Mouse (Mus musculus): ENCODE measurements around the gene Zswim2. TPM values are rescaled to one million over a fixed set of nuclear protein-coding genes. Genes with fewer than 3 reads are reported as not detected.

The Zswim2 gene
- total RNA-seq, 1 experiment: 0.22 TPM

DNA sequence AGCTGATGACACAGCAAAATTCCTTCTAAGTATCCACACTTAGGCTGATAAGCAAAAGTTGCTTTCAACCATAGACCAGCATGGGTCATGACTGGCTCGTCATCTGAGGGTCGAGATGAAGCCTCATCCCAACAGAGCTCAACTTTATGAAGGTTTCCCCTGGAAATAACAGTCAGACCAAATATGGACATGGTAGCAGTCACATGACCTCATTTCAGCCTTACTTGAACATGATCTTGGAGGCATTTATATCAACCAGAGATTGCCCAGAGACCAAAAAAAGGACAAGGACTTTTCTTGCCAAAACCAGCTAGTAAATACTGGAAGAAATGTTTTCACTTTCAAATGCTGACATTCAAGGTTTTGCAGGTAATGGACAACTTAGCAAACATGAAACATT, 47.3 kb downstream of the Zswim2 start:
- in situ Hi-C loops (cut with MboI; ENCODE audit: low sequenced_read_pairs in 2 of 2, unreplicated experiment in 2 of 2): no loop called here
- H3K9me3 ChIP-seq (ENCODE audit: control insufficient read depth, insufficient read depth, low read depth, low read length): no peaks in the 10 kb centered on the region
- no peak for DNase-seq (ENCODE audit: low read depth, low spot score)
- no peaks in the 10 kb centered on the region for H3K36me3 ChIP-seq (ENCODE audit: control insufficient read depth, insufficient read depth, low read length, poor library complexity, severe bottlenecking)
- no peak overlapping the region for H3K4me3 ChIP-seq (ENCODE audit: insufficient read depth in 1 of 2, low read depth in 1 of 2, low read length in 2 of 2, poor library complexity in 1 of 2, severe bottlenecking in 1 of 2)
- no peak overlapping the region for H3K27ac ChIP-seq (ENCODE audit: insufficient read depth, low read depth, low read length, poor library complexity, severe bottlenecking)
- H3K4me1 ChIP-seq (ENCODE audit: control insufficient read depth in 2 of 2, insufficient read depth in 2 of 2, low read length in 2 of 2, poor library complexity in 1 of 2): no peaks in the 10 kb centered on the region
- no peak overlapping the region for H3K9ac ChIP-seq (ENCODE audit: insufficient read depth, low read depth, low read length, poor library complexity, severe bottlenecking)
- TF ChIP-seq HCFC1 (IDR thresholded peaks at IDR 0.05; ENCODE audit: borderline replicate concordance, insufficient read depth, low read length): no peak
- no peak for TF ChIP-seq CHD2 (IDR thresholded peaks at IDR 0.05; ENCODE audit: low read depth, low read length)
- TF ChIP-seq ZNF384 (IDR thresholded peaks at IDR 0.05; ENCODE audit: low read depth, low read length): no peak
- TF ChIP-seq MAFK (IDR thresholded peaks at IDR 0.05; ENCODE audit: insufficient read depth, low read depth, low read length): no peak
- no peak for TF ChIP-seq ZC3H11A (IDR thresholded peaks at IDR 0.05; ENCODE audit: borderline replicate concordance, low read depth, low read length)

DNA sequence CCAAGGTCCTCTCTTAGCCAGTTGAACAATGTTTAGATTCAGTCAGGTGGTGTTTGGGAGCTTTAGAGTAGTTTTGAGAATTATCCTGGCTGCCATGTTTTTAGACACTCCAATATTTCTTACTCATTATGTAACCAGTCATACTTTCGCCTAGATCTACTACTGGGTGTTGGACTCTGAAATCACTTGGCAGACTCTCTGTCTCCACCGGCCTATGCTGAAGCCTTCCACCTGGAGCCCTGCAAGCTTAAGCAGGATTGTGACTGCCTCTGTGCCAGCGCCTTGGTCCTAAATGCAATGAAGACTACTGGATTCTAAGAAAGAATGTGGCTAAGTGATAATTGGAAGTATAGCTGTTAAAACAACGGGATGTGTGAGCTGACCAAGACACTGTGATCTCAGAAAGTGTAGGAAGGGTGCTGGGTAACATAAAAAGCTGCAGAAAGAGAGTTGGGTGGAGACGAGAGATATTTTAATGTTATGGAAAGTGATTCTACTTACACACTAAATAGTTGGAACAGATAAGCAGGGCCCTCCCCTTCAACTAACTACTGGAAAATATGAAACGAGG, 57.1 kb downstream of the Zswim2 start:
- Histone ChIP-seq H3K9ac (ENCODE audit: insufficient read depth, low read depth, low read length, poor library complexity, severe bottlenecking) (no peak overlapping the region), H3K4me1 (ENCODE audit: control insufficient read depth in 2 of 2, insufficient read depth in 2 of 2, low read length in 2 of 2, poor library complexity in 1 of 2) (no peaks in the 10 kb centered on the region), H3K4me3 (ENCODE audit: insufficient read depth in 1 of 2, low read depth in 1 of 2, low read length in 2 of 2, poor library complexity in 1 of 2, severe bottlenecking in 1 of 2) (no peak overlapping the region), H3K36me3 (ENCODE audit: control insufficient read depth, insufficient read depth, low read length, poor library complexity, severe bottlenecking) (no peaks in the 10 kb centered on the region), H3K27ac (ENCODE audit: insufficient read depth, low read depth, low read length, poor library complexity, severe bottlenecking) (no peak overlapping the region), H3K9me3 (ENCODE audit: control insufficient read depth, insufficient read depth, low read depth, low read length) (no peaks in the 10 kb centered on the region)
- no peak for DNase-seq (ENCODE audit: low read depth, low spot score)
- no peak for TF ChIP-seq HCFC1 (IDR thresholded peaks at IDR 0.05; ENCODE audit: borderline replicate concordance, insufficient read depth, low read length)
- TF ChIP-seq ZNF384 (IDR thresholded peaks at IDR 0.05; ENCODE audit: low read depth, low read length): no peak
- TF ChIP-seq ZC3H11A (IDR thresholded peaks at IDR 0.05; ENCODE audit: borderline replicate concordance, low read depth, low read length): no peak
- no peak for TF ChIP-seq CHD2 (IDR thresholded peaks at IDR 0.05; ENCODE audit: low read depth, low read length)
- TF ChIP-seq MAFK (IDR thresholded peaks at IDR 0.05; ENCODE audit: insufficient read depth, low read depth, low read length): no peak
- in situ Hi-C loops (cut with MboI; ENCODE audit: low sequenced_read_pairs in 2 of 2, unreplicated experiment in 2 of 2): no loop called here

Other genes with a start within 250 kb of the Zswim2 start
- 72.4 and 92.6 TPM in 2 replicates for gene Itgav, start 216.8 kb downstream of the Zswim2 start, total RNA-seq (2012; rRNA removed)
- gene Fam171b, start 128.6 kb downstream of the Zswim2 start, total RNA-seq (2012; rRNA removed): 2.0 and 2.3 TPM in 2 replicates
- gene Gm13698, start 14.5 kb upstream of the Zswim2 start, total RNA-seq (2012; rRNA removed): 3.7 and 5.8 TPM in 2 replicates
- 3.7 and 5.8 TPM in 2 replicates for gene Gm13693, start 20.3 kb upstream of the Zswim2 start, total RNA-seq (2012; rRNA removed)
- 0.48 TPM in 1 of 2 replicates, not detected in the other for gene Gm13695, start 26.1 kb upstream of the Zswim2 start, total RNA-seq (2012; rRNA removed)
- gene Gm13696, start 31.9 kb upstream of the Zswim2 start, total RNA-seq (2012; rRNA removed): 3.7 and 5.8 TPM in 2 replicates
- gene Gm13694, start 37.7 kb upstream of the Zswim2 start, total RNA-seq (2012; rRNA removed): 3.7 and 5.8 TPM in 2 replicates
- gene Gm13697, start 43.5 kb upstream of the Zswim2 start, total RNA-seq (2012; rRNA removed): 3.7 and 5.8 TPM in 2 replicates
- 3.7 and 5.8 TPM in 2 replicates for gene Gm13691, start 49.3 kb upstream of the Zswim2 start, total RNA-seq (2012; rRNA removed)

Measured in ES-E14 (cell line).